Mouse (Mus musculus) lung, postnatal 0 days (tissue): ENCODE measurements around the gene Mrpl17.

Experiments
- CTCF ChIP-seq: IDR thresholded peaks from 2 replicates; pipeline ENCODE4 v1.5.1; 2016; ENCODE audit warnings: antibody characterized with exemption, mild to moderate bottlenecking
- EP300 ChIP-seq: IDR thresholded peaks from 2 replicates; pipeline ENCODE4 v1.6.1; 2016; ENCODE audit warnings: antibody characterized with exemption, mild to moderate bottlenecking, control low read depth

DNA sequence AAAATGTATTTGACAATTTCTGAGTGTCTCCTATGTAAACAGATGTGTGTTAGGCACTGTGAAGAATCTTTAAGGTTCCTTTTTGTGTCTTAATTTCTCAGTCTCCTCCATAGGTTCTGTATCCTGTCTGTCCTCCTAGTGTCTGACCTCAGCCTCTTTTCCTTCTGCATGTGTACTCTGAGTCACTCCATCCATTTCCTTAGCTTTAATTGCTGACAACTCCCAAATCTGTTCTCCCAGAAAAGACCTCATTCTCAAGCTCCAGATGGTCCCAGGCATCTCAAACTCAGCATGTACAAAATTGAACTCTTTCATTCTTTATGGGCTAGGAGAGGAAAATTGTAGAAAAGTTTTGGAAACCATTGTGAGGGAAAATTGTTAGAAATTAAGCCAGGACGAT lies 8.1 kb downstream of the Mrpl17 start:
- no peak for TF ChIP-seq CTCF
- TF ChIP-seq EP300, result no peak
